Mouse (Mus musculus): ENCODE data around the gene Cavin1. TPM values are rescaled to one million over a fixed set of nuclear protein-coding genes. Genes with fewer than 3 reads are reported as not detected.

Gene Cavin1
- total RNA-seq (2012; rRNA removed), result 0.08 and 0.21 TPM in 2 replicates
- 0.05 TPM in 2 replicates for total RNA-seq (2014; rRNA removed)
- polyA plus RNA-seq (2012; ENCODE audit: insufficient read length, low read depth), result 0.13 and 0.25 TPM in 2 replicates

DNA sequence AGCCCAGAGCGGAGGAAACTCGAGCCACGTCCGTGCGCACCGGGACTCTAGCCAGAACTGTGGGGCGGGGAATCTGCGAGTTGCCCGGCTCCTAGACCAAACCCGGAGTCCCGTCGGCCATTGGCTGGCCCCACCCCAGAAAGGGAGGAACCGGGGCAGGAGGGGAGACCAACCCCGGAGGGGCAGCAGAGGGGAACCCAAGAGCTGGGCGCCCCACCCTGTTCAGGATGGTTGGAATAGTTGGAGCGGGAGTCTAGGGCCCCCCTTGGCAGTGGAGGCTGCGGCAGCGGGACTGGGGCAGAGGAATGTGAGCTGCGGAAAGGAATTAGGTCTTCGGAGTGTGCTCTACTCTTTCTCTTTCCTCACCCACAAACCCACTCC is at the start of gene Cavin1:
Gene Cavin1, minus strand, starts transcription at position 331 of the 381 bp plus-strand sequence.
- Histone ChIP-seq H3K9me3 (replicated peaks; ENCODE audit: low read length) (peaks cover 10% of the 10 kb centered on the region), H3K79me2 (replicated peaks; ENCODE audit: control insufficient read depth, extremely low read depth, insufficient read depth, poor library complexity, severe bottlenecking) (no peaks in the 10 kb centered on the region), H3K9ac (ENCODE audit: insufficient read depth, low read depth) (no peak within 1 kb of the TSS), H3K27me3 (replicated peaks) (peaks cover 8% of the 10 kb centered on the region), H3K4me3 (replicated peaks in 1 of 3; ENCODE audit: low read depth in 2 of 3, low read length in 2 of 3, poor library complexity in 1 of 3) (no peak within 1 kb of the TSS), H3K36me3 (replicated peaks in 1 of 2; ENCODE audit: control insufficient read depth in 1 of 2, insufficient read depth in 1 of 2, low read length in 1 of 2) (no peaks in the 10 kb centered on the region), H3K27ac (ENCODE audit: insufficient read depth, low read depth) (no peak within 1 kb of the TSS), H3K4me2 (ENCODE audit: insufficient read depth, low read depth, poor library complexity, severe bottlenecking) (no peak within 1 kb of the TSS), H3K4me1 (ENCODE audit: control insufficient read depth in 1 of 2, insufficient read depth in 2 of 2) (peaks cover 10 to 22% of the 10 kb centered on the region in 2 experiments)
- in situ Hi-C loops (cut with MboI; ENCODE audit: low pct_ligation_motif_present, low pct_unique_long_range_greater_than_20kb, low sequenced_read_pairs) (no loop called here), dilution Hi-C loops (cut with MboI; ENCODE audit: extremely low pct_ligation_motif_present, extremely low pct_unique_long_range_greater_than_20kb, low sequenced_read_pairs) (no loop called here)
- no peak for DNase-seq (ENCODE audit: extremely low read depth)
- TF ChIP-seq MAZ (IDR thresholded peaks at IDR 0.05; ENCODE audit: low read depth, low read length) (no peak), USF2 (conservative IDR thresholded peaks at IDR 0.05; ENCODE audit: low read depth, low read length) (no peak), ZNF384 (IDR thresholded peaks at IDR 0.05; ENCODE audit: low read depth, low read length) (no peak), MXI1 (IDR thresholded peaks at IDR 0.05; ENCODE audit: low read depth, low read length) (no peak), UBTF (IDR thresholded peaks at IDR 0.05; ENCODE audit: low read depth, low read length) (no peak), IRF4 (IDR thresholded peaks at IDR 0.05; ENCODE audit: low read depth, low read length) (no peak), RAD21 (IDR thresholded peaks at IDR 0.05; ENCODE audit: low read depth, low read length) (no peak), POLR2AphosphoS2 (IDR thresholded peaks at IDR 0.05; ENCODE audit: low read depth, low read length) (no peak), ZMIZ1 (IDR thresholded peaks at IDR 0.05; ENCODE audit: low read depth, low read length) (no peak), NRF1 (IDR thresholded peaks at IDR 0.05; ENCODE audit: low read depth, low read length) (no peak), MEF2A (IDR thresholded peaks at IDR 0.05; ENCODE audit: borderline replicate concordance, low read depth, low read length) (no peak), PAX5 (IDR thresholded peaks at IDR 0.05; ENCODE audit: low read length) (no peak), CHD2 (IDR thresholded peaks at IDR 0.05; ENCODE audit: low read length) (no peak), ZKSCAN1 (IDR thresholded peaks at IDR 0.05; ENCODE audit: borderline replicate concordance, low read depth, low read length) (no peak), CHD1 (IDR thresholded peaks at IDR 0.05; ENCODE audit: low read depth, low read length) (no peak), JUN (IDR thresholded peaks at IDR 0.05; ENCODE audit: insufficient read depth, low read depth, low read length) (no peak), GABPA (IDR thresholded peaks at IDR 0.05; ENCODE audit: insufficient replicate concordance, low read depth, low read length) (no peak), ELF1 (IDR thresholded peaks at IDR 0.05; ENCODE audit: low read depth, low read length) (no peak), SMC3 (IDR thresholded peaks at IDR 0.05; ENCODE audit: low read depth, low read length) (no peak)

- H3K4me1 ChIP-seq (ENCODE audit: control insufficient read depth in 1 of 2, insufficient read depth in 2 of 2), result peaks cover 15 to 56% of the 10 kb centered on the region in 2 experiments
- peak overlapping the region; percentile 94; the same call in 1 of the 2 replicates for H3K9ac ChIP-seq (ENCODE audit: insufficient read depth, low read depth)
- H3K79me2 ChIP-seq (replicated peaks; ENCODE audit: control insufficient read depth, extremely low read depth, insufficient read depth, poor library complexity, severe bottlenecking), result peaks cover 43% of the 10 kb centered on the region
- dilution Hi-C loops (cut with MboI; ENCODE audit: extremely low pct_ligation_motif_present, extremely low pct_unique_long_range_greater_than_20kb, low sequenced_read_pairs) (no loop called here), in situ Hi-C loops (cut with MboI; ENCODE audit: low pct_ligation_motif_present, low pct_unique_long_range_greater_than_20kb, low sequenced_read_pairs) (no loop called here)
- peaks cover 16 to 37% of the 10 kb centered on the region in 2 experiments for H3K36me3 ChIP-seq (replicated peaks in 1 of 2; ENCODE audit: control insufficient read depth in 1 of 2, insufficient read depth in 1 of 2, low read length in 1 of 2)
- H3K4me3 ChIP-seq (replicated peaks in 1 of 3; ENCODE audit: low read depth in 2 of 3, low read length in 2 of 3, poor library complexity in 1 of 3), result no peak overlapping the region
- H3K4me2 ChIP-seq (ENCODE audit: insufficient read depth, low read depth, poor library complexity, severe bottlenecking), result peak overlapping the region; percentile 77
- H3K27ac ChIP-seq (ENCODE audit: insufficient read depth, low read depth), result no peak overlapping the region
- H3K9me3 ChIP-seq (replicated peaks; ENCODE audit: low read length), result no peaks in the 10 kb centered on the region
- peaks cover 3% of the 10 kb centered on the region for H3K27me3 ChIP-seq (replicated peaks)
- no peak for DNase-seq (ENCODE audit: extremely low read depth)
- TF ChIP-seq ZNF384 (IDR thresholded peaks at IDR 0.05; ENCODE audit: low read depth, low read length) (peak; percentile 56; the same call in 1 of the 2 replicates), TBP (conservative IDR thresholded peaks at IDR 0.05; ENCODE audit: low read depth, low read length) (no peak)
Measured at GRCm38 (mm10) chr11:101011641-101012040, 41.0 kb upstream of the Cavin1 start.

Measured in CH12.LX (cell line).